Mouse (Mus musculus) liver, adult 2 months (tissue): Measurements from ENCODE around the gene Mettl6. TPM values are rescaled to one million over a fixed set of nuclear protein-coding genes. Genes with fewer than 3 reads are reported as not detected.

ENCODE experiments used
- DNase-seq: peaks from one replicate; pipeline ENCODE4 v3.0.0-alpha.2; 2011; ENCODE audit warnings: low read depth, low spot score; ENCODE audit errors: extremely low read depth
- H3K27ac ChIP-seq: fragments of 200-500 bp; replicated peaks from 2 replicates; pipeline ENCODE4 v1.5.1; 2012; ENCODE audit warnings: low read depth, mild to moderate bottlenecking, control low read depth, inconsistent platforms, low read length; ENCODE audit not compliant: insufficient read depth
- H3K27me3 ChIP-seq: fragments of 200-500 bp; 2 replicates; pipeline ENCODE4 v1.6.1; 2012; ENCODE audit warnings: mild to moderate bottlenecking, moderate library complexity, low read length, inconsistent platforms; ENCODE audit not compliant: control insufficient read depth, insufficient read depth
- H3K36me3 ChIP-seq: fragments of 200-500 bp; 2 replicates; pipeline ENCODE4 v1.6.1; 2012; ENCODE audit warnings: low read length, inconsistent platforms; ENCODE audit not compliant: control insufficient read depth, insufficient read depth
- H3K4me1 ChIP-seq: fragments of 200-500 bp; 2 replicates; pipeline ENCODE4 v1.6.1; 2011; ENCODE audit warnings: low read length; ENCODE audit not compliant: control insufficient read depth, insufficient read depth
- H3K4me3 ChIP-seq: fragments of 200-500 bp; 2 replicates; pipeline ENCODE4 v1.5.1; 2011; ENCODE audit warnings: low read depth, mild to moderate bottlenecking, control low read depth, low read length, moderate library complexity; ENCODE audit not compliant: insufficient read depth
- H3K79me2 ChIP-seq: fragments of 200-500 bp; 2 replicates; pipeline ENCODE4 v1.6.1; 2012; ENCODE audit warnings: inconsistent platforms, mild to moderate bottlenecking, low read length, moderate library complexity; ENCODE audit not compliant: control insufficient read depth, insufficient read depth
- H3K9ac ChIP-seq: fragments of 200-500 bp; 2 replicates; pipeline ENCODE4 v1.6.1; 2012; ENCODE audit warnings: low read depth, mild to moderate bottlenecking, control low read depth, inconsistent platforms, low read length
- CTCF ChIP-seq: fragments of 200-500 bp; IDR thresholded peaks from 2 replicates; pipeline ENCODE4 v1.5.1; 2011; ENCODE audit warnings: low read depth, low read length, control low read depth
- POLR2A ChIP-seq: fragments of 200-500 bp; IDR thresholded peaks from 2 replicates; pipeline ENCODE4 v1.6.1; 2011; ENCODE audit warnings: low read length, control low read depth; ENCODE audit not compliant: insufficient read depth; ENCODE audit errors: extremely low read depth
- WGBS: fragments of 180-500 bp; shearing (Covaris S2); methylation state at CpG from one replicate; pipeline ENCODE4 v1.1.7; 2018; 5-methylcytosine and 5-hydroxymethylcytosine counted together
- polyA plus RNA-seq: library from polyadenylated mRNA; depleted of rRNA; stranded (reverse); fragments of >200 nt; gene quantifications from 2 replicates; pipeline ENCODE4 v1.2.3, GENCODE M21; 2012; rRNA removed
- total RNA-seq: library from RNA; depleted of rRNA; stranded (reverse); fragments of >200 nt; gene quantifications from 2 replicates; pipeline ENCODE4 v1.2.3, GENCODE M21; 2014; rRNA removed

The Mettl6 gene
- total and polyA plus RNA-seq, 2 experiments: 5.4 to 11.2 TPM

- DNase-seq: peak; percentile 98
- 4% methylated on average over 15 of the region's 15 CpGs for WGBS
- peaks cover 60% of the 10 kb centered on the region for H3K4me1 ChIP-seq
- no peaks in the 10 kb centered on the region for H3K27me3 ChIP-seq
- H3K27ac ChIP-seq: peak overlapping the region; percentile 79
- H3K9ac ChIP-seq: peak overlapping the region; percentile 20
- no peak for TF ChIP-seq CTCF
- TF ChIP-seq POLR2A: no peak
- peaks cover 5% of the 10 kb centered on the region; the same call in 1 of the 2 replicates for H3K36me3 ChIP-seq
- peaks cover 26% of the 10 kb centered on the region for H3K79me2 ChIP-seq
- no peak overlapping the region for H3K4me3 ChIP-seq
Measured at GRCm38 (mm10) chr14:31428211-31429003, 66.4 kb downstream of the Mettl6 start.

Other genes with a start within 250 kb of the Mettl6 start
- 6.9 and 9.0 TPM in 2 replicates for gene Phf7, start 243.7 kb downstream of the Mettl6 start, total RNA-seq
- gene Phf7, start 243.7 kb downstream of the Mettl6 start, polyA plus RNA-seq: 4.4 and 4.5 TPM in 2 replicates
- 16.1 and 16.4 TPM in 2 replicates for gene Bap1, start 243.6 kb downstream of the Mettl6 start, total RNA-seq
- gene Bap1, start 243.6 kb downstream of the Mettl6 start, polyA plus RNA-seq: 24.5 and 26.7 TPM in 2 replicates
- under 0.01 and 0.07 TPM in 2 replicates for gene Dnah1, start 171.1 kb downstream of the Mettl6 start, total RNA-seq
- gene Dnah1, start 171.1 kb downstream of the Mettl6 start, polyA plus RNA-seq: 0.01 and 0.04 TPM in 2 replicates
- gene Capn7, start 158.4 kb downstream of the Mettl6 start, total RNA-seq: 34.8 and 38.1 TPM in 2 replicates
- gene Capn7, start 158.4 kb downstream of the Mettl6 start, polyA plus RNA-seq: 6.1 and 6.7 TPM in 2 replicates
- 37.1 and 37.7 TPM in 2 replicates for gene Sh3bp5, start 59.0 kb downstream of the Mettl6 start, total RNA-seq
- 22.6 and 26.1 TPM in 2 replicates for gene Sh3bp5, start 59.0 kb downstream of the Mettl6 start, polyA plus RNA-seq
- 10.8 and 14.6 TPM in 2 replicates for gene Eaf1, start 641 bp downstream of the Mettl6 start, total RNA-seq
- 24.1 and 24.4 TPM in 2 replicates for gene Eaf1, start 641 bp downstream of the Mettl6 start, polyA plus RNA-seq
- under 0.01 TPM in 1 of 2 replicates, not detected in the other for gene Colq, start 96.3 kb upstream of the Mettl6 start, total RNA-seq
- 0.06 and 0.09 TPM in 2 replicates for gene Colq, start 96.3 kb upstream of the Mettl6 start, polyA plus RNA-seq
- gene Gm49387, start 145.8 kb upstream of the Mettl6 start, total RNA-seq: 0.81 TPM in 1 of 2 replicates, not detected in the other
- 2.6 and 10.0 TPM in 2 replicates for gene Gm49387, start 145.8 kb upstream of the Mettl6 start, polyA plus RNA-seq
- 42.3 and 60.7 TPM in 2 replicates for gene Btd, start 146.0 kb upstream of the Mettl6 start, total RNA-seq
- 91.4 and 103 TPM in 2 replicates for gene Btd, start 146.0 kb upstream of the Mettl6 start, polyA plus RNA-seq
- gene Hacl1, start 146.2 kb upstream of the Mettl6 start, total RNA-seq: 569 and 647 TPM in 2 replicates
- 592 and 631 TPM in 2 replicates for gene Hacl1, start 146.2 kb upstream of the Mettl6 start, polyA plus RNA-seq